Comparison of ENCODE assay signal across 7 mouse cellular contexts in genomic region chr5:63812509-63812865, GRCm38 (mm10). TPM values are rescaled to one million over a fixed set of nuclear protein-coding genes. Genes with fewer than 3 reads are reported as not detected.
A peak's percentile ranks its signal among the peaks of the same experiment; 100 is the strongest.
DNase-seq lines count a peak whose midpoint lies in the region; ATAC-seq and TF ChIP-seq lines count a peak whose summit lies in the region.

No protein-coding gene starts in this region.

- DNase-seq in lung, postnatal 0 days (ENCODE audit: low spot score), result no peak
- DNase-seq in lung, postnatal 36 days, result no peak
- no peak for DNase-seq in layer of hippocampus, adult 9-11 months
- no peak for DNase-seq in left cerebral cortex, adult 9 months (ENCODE audit: low spot score in 2 of 2)

- no peaks in the 10 kb centered on the region for H3K9me3 ChIP-seq in lung, postnatal 0 days (ENCODE audit: low read length)
- H3K9me3 ChIP-seq in forebrain, embryonic 16.5 days (ENCODE audit: control insufficient read depth, low read length), result peaks cover 4% of the 10 kb centered on the region; the same call in 1 of the 2 replicates
- no peaks in the 10 kb centered on the region for H3K9me3 ChIP-seq in limb, embryonic 15.5 days
- no peaks in the 10 kb centered on the region for H3K9me3 ChIP-seq in stomach, embryonic 15.5 days

- no peaks in the 10 kb centered on the region for H3K4me1 ChIP-seq in lung, postnatal 0 days (ENCODE audit: insufficient read depth, low read depth, low read length)
- H3K4me1 ChIP-seq in forebrain, embryonic 16.5 days (replicated peaks; ENCODE audit: control insufficient read depth, insufficient read depth, low read length), result peaks cover 5% of the 10 kb centered on the region; the same call in 1 of the 2 replicates
- H3K4me1 ChIP-seq in limb, embryonic 15.5 days, result peaks cover 10% of the 10 kb centered on the region
- 0 out of 2 replicates have a peak, but pooled peaks cover 3% of the 10 kb centered on the region for H3K4me1 ChIP-seq in stomach, embryonic 15.5 days

- H3K27ac ChIP-seq in lung, postnatal 0 days (ENCODE audit: low read length), result peak overlapping the region; percentile 20; the same call in 1 of the 2 replicates
- H3K27ac ChIP-seq in forebrain, embryonic 16.5 days (ENCODE audit: low read length), result no peak overlapping the region
- H3K27ac ChIP-seq in limb, embryonic 15.5 days, result no peak overlapping the region
- H3K27ac ChIP-seq in stomach, embryonic 15.5 days, result peak overlapping the region; percentile 68

- H3K36me3 ChIP-seq in lung, postnatal 0 days (ENCODE audit: insufficient read depth, low read length), result no peaks in the 10 kb centered on the region
- no peaks in the 10 kb centered on the region for H3K36me3 ChIP-seq in forebrain, embryonic 16.5 days (ENCODE audit: control insufficient read depth, insufficient read depth)
- no peaks in the 10 kb centered on the region for H3K36me3 ChIP-seq in limb, embryonic 15.5 days
- no peaks in the 10 kb centered on the region for H3K36me3 ChIP-seq in stomach, embryonic 15.5 days

- H3K9ac ChIP-seq in lung, postnatal 0 days (replicated peaks; ENCODE audit: low read depth), result no peak overlapping the region
- peak overlapping the region; percentile 56 for H3K9ac ChIP-seq in forebrain, embryonic 16.5 days (replicated peaks; ENCODE audit: low read depth, low read length)
- peak overlapping the region; percentile 41; the same call in 1 of the 2 replicates for H3K9ac ChIP-seq in limb, embryonic 15.5 days
- H3K9ac ChIP-seq in stomach, embryonic 15.5 days, result peak overlapping the region; percentile 56

- H3K4me3 ChIP-seq in lung, postnatal 0 days (ENCODE audit: low read depth, low read length), result peak overlapping the region; percentile 47
- peak overlapping the region; percentile 55 for H3K4me3 ChIP-seq in forebrain, embryonic 16.5 days (replicated peaks; ENCODE audit: low read length)
- H3K4me3 ChIP-seq in limb, embryonic 15.5 days, result peak overlapping the region; percentile 56
- peak overlapping the region; percentile 66 for H3K4me3 ChIP-seq in stomach, embryonic 15.5 days (replicated peaks)

- no peak for TF ChIP-seq EP300 in lung, postnatal 0 days (IDR thresholded peaks at IDR 0.05)

- TF ChIP-seq CTCF in lung, postnatal 0 days (IDR thresholded peaks at IDR 0.05), result no peak

- H3K4me2 ChIP-seq in lung, postnatal 0 days (replicated peaks; ENCODE audit: low read depth, low read length), result peak overlapping the region; percentile 74
- H3K4me2 ChIP-seq in forebrain, embryonic 16.5 days (ENCODE audit: low read length), result peak overlapping the region; percentile 98
- H3K4me2 ChIP-seq in limb, embryonic 15.5 days, result peak overlapping the region; percentile 96
- peak overlapping the region; percentile 90 for H3K4me2 ChIP-seq in stomach, embryonic 15.5 days

- ATAC-seq in lung, postnatal 0 days, result no peak; the same call in 1 of the 2 replicates
- no peak for ATAC-seq in forebrain, embryonic 16.5 days
- no peak for ATAC-seq in limb, embryonic 15.5 days (ENCODE audit: insufficient number of reproducible peaks, low FRiP score, low TSS enrichment, low read depth)
- no peak; the same call in 1 of the 2 replicates for ATAC-seq in stomach, embryonic 15.5 days (ENCODE audit: insufficient read depth, low FRiP score, low read depth)

- H3K27me3 ChIP-seq in lung, postnatal 0 days (replicated peaks; ENCODE audit: insufficient read depth, low read length), result no peaks in the 10 kb centered on the region
- H3K27me3 ChIP-seq in forebrain, embryonic 16.5 days (replicated peaks; ENCODE audit: control insufficient read depth, insufficient read depth, low read length), result peaks cover 8% of the 10 kb centered on the region
- 0 out of 2 replicates have a peak, but pooled peaks cover 13% of the 10 kb centered on the region for H3K27me3 ChIP-seq in limb, embryonic 15.5 days
- no peaks in the 10 kb centered on the region for H3K27me3 ChIP-seq in stomach, embryonic 15.5 days (replicated peaks)

- 2% methylated on average over 26 of the region's 26 CpGs for WGBS in lung, postnatal 0 days
- under 1% methylated on average over 26 of the region's 26 CpGs for WGBS in forebrain, embryonic 16.5 days
- 2% methylated on average over 26 of the region's 26 CpGs for WGBS in limb, embryonic 15.5 days
- 2% methylated on average over 25 of the region's 26 CpGs for WGBS in stomach, embryonic 15.5 days

RNA-seq across cellular contexts. Expression of gene 0610040J01Rik, which starts 0.3 kb away (rescaled TPM):
- polyA plus RNA-seq in lung, postnatal 0 days (2015; fragmentation: Nextera tagmentation; extraction: Ambion mirVana), result 21.5 and 23.2 TPM in 2 replicates
- polyA plus RNA-seq in forebrain, embryonic 16.5 days (2015; fragmentation: Nextera tagmentation; extraction: Ambion mirVana), result 4.6 and 5.1 TPM in 2 replicates
- 5.0 and 5.1 TPM in 2 replicates for polyA plus RNA-seq in limb, embryonic 15.5 days (2015; fragmentation: Nextera tagmentation; extraction: Ambion mirVana)
- polyA plus RNA-seq in stomach, embryonic 15.5 days (2015; fragmentation: Nextera tagmentation; extraction: Ambion mirVana), result 44.8 and 54.4 TPM in 2 replicates

Comparison
In these comparisons a context has a peak if more than half of its experiments do, and no peak if none do; other contexts are left out.
1. H3K27ac ChIP-seq: peak in lung, postnatal 0 days (single experiment) and stomach, embryonic 15.5 days (single experiment); none in forebrain, embryonic 16.5 days (single experiment) and limb, embryonic 15.5 days (single experiment).
2. Peak in every context shown above with its lines, with median percentiles within 50 percentile points of each other: H3K4me2 ChIP-seq and H3K4me3 ChIP-seq.